Comparison of ENCODE assay signal across 8 mouse cellular contexts in genomic region chr5:77358347-77358746, GRCm38 (mm10). TPM values are rescaled to one million over a fixed set of nuclear protein-coding genes. Genes with fewer than 3 reads are reported as not detected.
DNase-seq lines count a peak whose midpoint lies in the region; ATAC-seq and TF ChIP-seq lines count a peak whose summit lies in the region.

No protein-coding gene starts in this region.

- ATAC-seq in intestine, embryonic 15.5 days: peak; percentile 66
- ATAC-seq in lung, embryonic 14.5 days (ENCODE audit: insufficient read depth): peak; percentile 70
- no peak for ATAC-seq in CD4-positive, CD25-positive, alpha-beta regulatory T cell, adult 4 months

- peak overlapping the region; percentile 10; the same call in 1 of the 2 replicates for H3K9ac ChIP-seq in ES-E14 (ENCODE audit: insufficient read depth, low read depth, low read length, poor library complexity, severe bottlenecking)
- H3K9ac ChIP-seq in intestine, embryonic 15.5 days: peak overlapping the region; percentile 31
- H3K9ac ChIP-seq in lung, embryonic 14.5 days: peak overlapping the region; percentile 32

- in situ Hi-C loops in ES-E14 (cut with MboI; ENCODE audit: low sequenced_read_pairs in 2 of 2, unreplicated experiment in 2 of 2): no loop called here

- no peaks in the 10 kb centered on the region for H3K9me3 ChIP-seq in ES-E14 (ENCODE audit: control insufficient read depth, insufficient read depth, low read depth, low read length)
- no peaks in the 10 kb centered on the region for H3K9me3 ChIP-seq in intestine, embryonic 15.5 days
- no peaks in the 10 kb centered on the region for H3K9me3 ChIP-seq in lung, embryonic 14.5 days (ENCODE audit: low read depth, low read length)

- no peaks in the 10 kb centered on the region for H3K27me3 ChIP-seq in intestine, embryonic 15.5 days (replicated peaks)
- no peaks in the 10 kb centered on the region for H3K27me3 ChIP-seq in lung, embryonic 14.5 days (ENCODE audit: insufficient read depth, low read length)

- H3K4me1 ChIP-seq in ES-E14 (ENCODE audit: control insufficient read depth in 2 of 2, insufficient read depth in 2 of 2, low read length in 2 of 2, poor library complexity in 1 of 2): peaks cover 2 to 7% of the 10 kb centered on the region in 2 experiments
- peaks cover 14% of the 10 kb centered on the region for H3K4me1 ChIP-seq in intestine, embryonic 15.5 days (replicated peaks)
- H3K4me1 ChIP-seq in lung, embryonic 14.5 days (ENCODE audit: insufficient read depth): peaks cover 13% of the 10 kb centered on the region

- H3K27ac ChIP-seq in ES-E14 (ENCODE audit: insufficient read depth, low read depth, low read length, poor library complexity, severe bottlenecking): no peak overlapping the region
- peak overlapping the region; percentile 87 for H3K27ac ChIP-seq in intestine, embryonic 15.5 days
- H3K27ac ChIP-seq in lung, embryonic 14.5 days (ENCODE audit: low read depth): peak overlapping the region; percentile 78

- intact Hi-C loops in gastrocnemius, postnatal 36 days (cut with DNase I): loop anchor here (5.0 kb wide), 1 partner anchor 49 kb away; the partner anchor contains the start of gene Igfbp7

- H3K36me3 ChIP-seq in ES-E14 (ENCODE audit: control insufficient read depth, insufficient read depth, low read length, poor library complexity, severe bottlenecking): no peaks in the 10 kb centered on the region
- no peaks in the 10 kb centered on the region for H3K36me3 ChIP-seq in intestine, embryonic 15.5 days
- no peaks in the 10 kb centered on the region for H3K36me3 ChIP-seq in lung, embryonic 14.5 days (ENCODE audit: insufficient read depth)

- DNase-seq in ES-E14 (ENCODE audit: low read depth, low spot score): no peak
- DNase-seq in brain, embryonic 14.5 days (ENCODE audit: low read depth): peak; percentile 71
- peak; percentile 46 to 54 for DNase-seq in gastrocnemius, postnatal 36 days
- DNase-seq in lung, embryonic 14.5 days: peak; percentile 84
- DNase-seq in ovary, postnatal 10 days (ENCODE audit: low spot score): peak; percentile 36
- no peak for DNase-seq in right cerebral cortex, postnatal 14 days

- no peak for TF ChIP-seq POLR2A in brain, embryonic 14.5 days (IDR thresholded peaks at IDR 0.05; ENCODE audit: borderline replicate concordance, extremely low read depth, insufficient read depth, insufficient read length, poor library complexity, severe bottlenecking)

- TF ChIP-seq CTCF in brain, embryonic 14.5 days (IDR thresholded peaks at IDR 0.05; ENCODE audit: borderline replicate concordance, extremely low read depth, insufficient read depth, insufficient read length): no peak
- no peak for TF ChIP-seq CTCF in lung, embryonic 14.5 days (IDR thresholded peaks at IDR 0.05; ENCODE audit: low read depth)

- 3% methylated on average over 10 of the region's 10 CpGs for WGBS in intestine, embryonic 15.5 days
- 3% methylated on average over 10 of the region's 10 CpGs for WGBS in lung, embryonic 14.5 days

- peak overlapping the region; percentile 66 for H3K4me2 ChIP-seq in intestine, embryonic 15.5 days (replicated peaks)
- peak overlapping the region; percentile 57 for H3K4me2 ChIP-seq in lung, embryonic 14.5 days

- peak overlapping the region; percentile 40 to 68 for H3K4me3 ChIP-seq in ES-E14 (ENCODE audit: insufficient read depth in 1 of 2, low read depth in 1 of 2, low read length in 2 of 2, poor library complexity in 1 of 2, severe bottlenecking in 1 of 2)
- H3K4me3 ChIP-seq in intestine, embryonic 15.5 days (replicated peaks): peak overlapping the region; percentile 38
- peak overlapping the region; percentile 25 for H3K4me3 ChIP-seq in lung, embryonic 14.5 days (ENCODE audit: low read depth, low read length)

TF ChIP-seq in ES-E14, 5 proteins besides CTCF, POLR2A, EP300 and RAD21:
- no peak for TF ChIP-seq CHD2 (IDR thresholded peaks at IDR 0.05; ENCODE audit: low read depth, low read length)
- no peak for TF ChIP-seq ZC3H11A (IDR thresholded peaks at IDR 0.05; ENCODE audit: borderline replicate concordance, low read depth, low read length)
- TF ChIP-seq ZNF384 (IDR thresholded peaks at IDR 0.05; ENCODE audit: low read depth, low read length): no peak
- no peak for TF ChIP-seq HCFC1 (IDR thresholded peaks at IDR 0.05; ENCODE audit: borderline replicate concordance, insufficient read depth, low read length)
- no peak for TF ChIP-seq MAFK (IDR thresholded peaks at IDR 0.05; ENCODE audit: insufficient read depth, low read depth, low read length)

RNA-seq across cellular contexts. Expression of gene Polr2b, which starts 48.4 kb away (rescaled TPM):
- 151 and 184 TPM in 2 replicates for total RNA-seq in ES-E14 (2012; rRNA removed)
- 59.4 and 60.6 TPM in 2 replicates for polyA plus RNA-seq in brain, embryonic 14.5 days (2012; rRNA removed)
- total RNA-seq in gastrocnemius, postnatal 36 days (2021): 10 to 100 TPM; 20.7 to 24.2 TPM
- polyA plus RNA-seq in intestine, embryonic 15.5 days (2015; fragmentation: Nextera tagmentation; extraction: Ambion mirVana): 51.5 and 55.9 TPM in 2 replicates
- polyA plus RNA-seq in lung, embryonic 14.5 days (2014; fragmentation: Nextera tagmentation; extraction: Ambion mirVana): 73.2 and 74.6 TPM in 2 replicates
- polyA plus RNA-seq in CD4-positive, CD25-positive, alpha-beta regulatory T cell, adult 4 months (2017; shearing (Covaris generic)): 10 to 100 TPM; 53.9 to 67.1 TPM

RNA-seq across cellular contexts. Expression of gene Noa1, which starts 48.5 kb away (rescaled TPM):
- total RNA-seq in ES-E14 (2012; rRNA removed): 19.6 and 30.8 TPM in 2 replicates
- polyA plus RNA-seq in brain, embryonic 14.5 days (2012; rRNA removed): 24.0 and 26.4 TPM in 2 replicates
- total RNA-seq in gastrocnemius, postnatal 36 days (2021): 10 to 100 TPM; 15.1 to 17.9 TPM
- polyA plus RNA-seq in intestine, embryonic 15.5 days (2015; fragmentation: Nextera tagmentation; extraction: Ambion mirVana): 35.3 and 35.4 TPM in 2 replicates
- polyA plus RNA-seq in lung, embryonic 14.5 days (2014; fragmentation: Nextera tagmentation; extraction: Ambion mirVana): 27.4 and 29.8 TPM in 2 replicates
- polyA plus RNA-seq in CD4-positive, CD25-positive, alpha-beta regulatory T cell, adult 4 months (2017; shearing (Covaris generic)): 1 to 10 TPM; 2.2 to 5.7 TPM

RNA-seq across cellular contexts. Expression of gene Igfbp7, which starts 49.5 kb away (rescaled TPM):
- 23.4 and 65.2 TPM in 2 replicates for total RNA-seq in ES-E14 (2012; rRNA removed)
- polyA plus RNA-seq in brain, embryonic 14.5 days (2012; rRNA removed): 73.2 and 74.8 TPM in 2 replicates
- 100 to 1,000 TPM in 1 of 2 experiments, 10 to 100 TPM in 1; 90.8 to 112 TPM for total RNA-seq in gastrocnemius, postnatal 36 days (2021)
- polyA plus RNA-seq in intestine, embryonic 15.5 days (2015; fragmentation: Nextera tagmentation; extraction: Ambion mirVana): 87.4 and 92.5 TPM in 2 replicates
- 35.1 and 37.9 TPM in 2 replicates for polyA plus RNA-seq in lung, embryonic 14.5 days (2014; fragmentation: Nextera tagmentation; extraction: Ambion mirVana)
- polyA plus RNA-seq in CD4-positive, CD25-positive, alpha-beta regulatory T cell, adult 4 months (2017; shearing (Covaris generic)): under 1 TPM in 1 of 2 experiments, not detected in 1; 0.31 TPM

Comparison
In these comparisons a context has a peak if more than half of its experiments do, and no peak if none do; other contexts are left out.
1. DNase-seq: peak in brain, embryonic 14.5 days (single experiment), gastrocnemius, postnatal 36 days (2 of 2), lung, embryonic 14.5 days (single experiment) and ovary, postnatal 10 days (single experiment); none in ES-E14 (single experiment) and right cerebral cortex, postnatal 14 days (single experiment).
2. RNA of gene Igfbp7, which starts 49.5 kb away (polyA plus RNA-seq): 87.4 to 92.5 TPM in intestine, embryonic 15.5 days, 73.2 to 74.8 TPM in brain, embryonic 14.5 days and 35.1 to 37.9 TPM in lung, embryonic 14.5 days; 0.31 TPM in CD4-positive, CD25-positive, alpha-beta regulatory T cell, adult 4 months; every median in the first group is over 10 times any median in the second.
3. Peak in every context shown above with its lines, with median percentiles within 50 percentile points of each other: H3K4me3 ChIP-seq and H3K9ac ChIP-seq.